Mouse (Mus musculus) v-Abl transformed pro-B cells (cell line): Measurements from ENCODE around the gene Mvk.

Experiments
- in situ Hi-C, 2 experiments: fragments of 400-800 bp; cut with MboI; formaldehyde crosslinking; loops; one replicate each; pipeline ENCODE4 v1.15.1; 2025; ENCODE audit not compliant: unreplicated experiment in 2 of 2

Gene Mvk

GRCm38 (mm10) chr5:114443566-114444367 lies at the start of gene Mvk, which contains the start of gene Mmab:
Mvk (plus strand) TSS chr5:114444269.
Mmab (minus strand) TSS chr5:114444060.
- in situ Hi-C loops, result no loop called here

DNA sequence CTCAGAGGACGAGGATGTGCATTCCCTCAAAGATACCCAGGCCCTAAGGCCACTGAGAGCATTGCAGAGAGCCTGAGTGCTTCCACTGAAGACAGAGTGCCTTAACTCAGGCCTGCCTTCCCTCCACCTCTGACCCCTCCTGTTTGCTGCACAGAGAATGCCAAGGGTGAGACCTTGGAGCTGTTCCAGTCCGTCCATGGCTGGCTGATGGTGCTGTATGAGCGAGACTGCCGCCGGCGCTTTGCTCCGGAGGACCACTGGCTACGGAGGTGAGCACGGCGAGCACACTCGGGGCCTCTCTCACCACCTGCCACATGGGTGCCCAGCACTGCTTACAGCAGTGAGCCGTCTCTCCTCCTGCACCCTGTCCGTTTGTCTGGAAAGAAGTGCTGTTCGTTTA lies 37.5 kb upstream of the Mvk start:
- in situ Hi-C loops, result no loop called here

DNA sequence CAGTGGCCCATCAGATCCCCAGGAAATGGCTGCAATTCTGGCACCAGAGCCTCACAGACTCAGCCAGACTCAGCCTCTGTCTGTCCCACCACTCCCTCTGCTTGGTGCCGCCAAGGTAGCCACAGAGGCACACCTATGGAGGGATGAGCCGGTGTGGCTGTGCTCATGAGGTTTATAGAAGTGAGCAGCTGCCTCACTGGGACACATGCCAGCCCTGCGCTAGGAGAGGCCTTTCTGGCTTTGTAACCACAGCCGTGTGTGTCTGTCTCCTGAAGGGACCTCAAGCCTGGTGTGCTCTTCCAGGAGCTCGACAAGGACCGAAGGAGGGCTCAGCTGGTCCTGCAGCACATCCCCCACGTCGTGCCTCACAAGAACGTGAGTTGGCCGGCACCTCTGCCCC lies 36.8 kb upstream of the Mvk start:
- in situ Hi-C loops, result no loop called here

DNA sequence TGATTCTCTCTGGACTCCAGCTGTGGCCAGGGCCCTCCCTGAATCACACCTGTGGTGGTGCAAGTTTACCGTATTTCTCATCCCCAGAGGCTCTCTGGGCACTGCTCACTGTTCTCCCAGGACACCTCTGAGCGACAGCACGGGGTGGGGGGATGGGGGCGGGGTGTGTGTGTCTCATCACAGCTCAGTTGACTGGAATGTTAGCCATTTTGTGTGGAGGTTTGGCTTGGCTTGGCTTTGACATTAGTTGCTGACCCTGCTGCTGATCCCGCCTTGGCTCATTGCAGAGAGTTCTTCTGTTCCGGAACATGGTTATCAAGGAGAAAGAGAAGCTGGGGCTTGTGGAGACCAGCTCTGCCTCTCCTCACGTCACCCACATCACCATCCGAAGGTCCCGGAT lies 36.3 kb upstream of the Mvk start:
- in situ Hi-C loops, result no loop called here

- in situ Hi-C loops, result no loop called here
Measured at GRCm38 (mm10) chr5:114408846-114409245, 35.2 kb upstream of the Mvk start.

DNA sequence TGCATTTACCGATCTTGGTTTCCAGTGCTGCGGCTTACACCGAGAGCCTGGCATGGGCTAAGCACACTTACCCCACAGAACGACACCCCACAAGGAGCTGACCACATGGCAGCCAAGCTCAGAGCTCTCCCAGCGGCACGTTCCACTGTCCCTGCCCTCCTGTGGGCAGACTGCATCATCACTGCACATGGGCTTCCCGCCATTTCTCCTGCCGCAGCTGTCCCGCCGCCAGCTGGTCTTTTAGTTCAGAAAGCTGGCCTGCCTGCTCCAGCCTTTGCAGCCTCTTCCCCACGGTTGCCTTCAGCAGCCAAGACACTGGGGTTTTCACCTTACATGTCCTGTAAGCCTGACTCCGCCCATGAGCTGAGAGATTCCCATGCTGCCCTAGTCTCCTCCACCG lies 33.6 kb upstream of the Mvk start:
- in situ Hi-C loops, result no loop called here

DNA sequence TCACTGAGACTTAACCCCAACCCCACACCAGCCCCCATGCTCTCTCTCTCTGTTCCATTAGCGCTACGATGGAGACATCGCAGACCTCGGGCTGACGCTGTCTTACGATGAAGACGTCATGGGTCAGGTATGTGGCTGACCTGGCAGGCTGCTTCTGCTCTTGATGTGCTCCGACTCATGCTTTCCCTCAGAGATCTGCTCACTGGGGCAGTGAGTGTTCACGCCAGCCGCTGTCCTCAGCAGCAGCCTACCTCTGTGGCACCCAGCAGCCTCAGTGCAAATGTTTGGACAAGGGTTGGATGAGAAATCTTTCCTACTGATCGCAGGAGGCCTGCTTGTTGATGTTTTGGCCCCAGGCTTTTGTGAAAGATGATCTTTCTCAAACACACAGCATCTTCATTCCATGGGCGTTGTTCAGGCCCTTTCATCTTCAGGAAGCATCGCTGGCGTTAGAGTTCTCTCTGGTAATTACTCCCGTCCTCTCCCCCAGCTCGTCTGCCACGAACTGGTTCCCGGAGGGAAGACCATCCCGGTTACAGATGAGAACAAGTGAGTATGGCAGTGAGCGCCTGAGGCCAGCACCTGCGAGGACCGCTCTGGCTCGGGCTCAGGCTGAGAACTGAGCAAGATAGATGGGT lies 31.6 kb upstream of the Mvk start:
- in situ Hi-C loops, result no loop called here

DNA sequence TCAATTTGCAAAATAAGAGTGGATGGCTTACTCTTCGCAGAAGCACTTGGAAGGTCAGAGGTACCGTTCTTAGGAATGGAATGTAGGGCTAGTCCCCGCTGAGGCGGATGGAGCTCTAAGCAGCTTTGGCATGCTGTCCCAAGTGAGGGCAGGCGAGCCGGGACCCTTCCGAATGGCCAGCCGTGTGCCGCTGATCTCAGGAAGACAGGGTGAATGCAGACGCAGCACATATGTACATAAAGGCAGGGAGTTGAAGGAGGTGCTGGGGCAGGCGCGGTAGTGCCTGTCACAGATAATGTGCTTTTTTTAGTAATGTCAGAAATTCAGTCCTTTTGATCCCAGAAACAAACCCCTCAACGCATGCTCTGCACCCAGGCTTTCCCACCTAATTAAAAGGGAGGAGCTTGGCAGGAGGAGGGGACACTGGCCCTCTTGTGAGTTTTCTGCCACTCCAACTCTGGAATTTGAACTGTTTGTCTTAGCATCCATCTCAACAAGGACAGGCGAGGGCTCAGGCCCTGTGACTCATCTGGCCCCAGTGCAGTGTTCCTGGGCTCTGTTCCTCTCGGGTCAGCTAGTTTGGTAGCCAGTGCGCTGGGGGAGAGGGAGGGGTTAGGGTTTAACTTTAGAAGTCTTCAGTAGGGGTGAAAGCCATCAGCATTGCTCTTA lies 30.9 kb upstream of the Mvk start:
- in situ Hi-C loops, result no loop called here

DNA sequence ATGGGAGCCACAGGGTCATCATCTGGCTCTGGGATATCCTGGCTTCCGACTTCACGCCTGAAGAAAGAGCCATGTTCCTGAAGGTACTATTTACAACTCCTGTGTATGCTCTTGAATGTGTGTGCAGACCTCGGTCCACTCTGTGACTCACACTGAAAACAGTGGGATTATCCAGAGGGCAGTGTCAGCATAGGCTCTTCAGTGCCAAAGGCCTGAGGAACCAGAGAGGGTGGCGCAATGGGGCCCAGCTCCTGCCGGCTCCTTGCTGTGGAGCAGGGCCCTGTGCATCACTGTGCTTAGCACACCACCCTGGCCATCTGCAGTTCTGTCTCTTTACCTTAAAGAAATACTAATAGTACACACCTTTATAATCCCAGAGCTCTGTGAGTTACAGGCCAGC lies 28.5 kb upstream of the Mvk start:
- in situ Hi-C loops, result no loop called here

DNA sequence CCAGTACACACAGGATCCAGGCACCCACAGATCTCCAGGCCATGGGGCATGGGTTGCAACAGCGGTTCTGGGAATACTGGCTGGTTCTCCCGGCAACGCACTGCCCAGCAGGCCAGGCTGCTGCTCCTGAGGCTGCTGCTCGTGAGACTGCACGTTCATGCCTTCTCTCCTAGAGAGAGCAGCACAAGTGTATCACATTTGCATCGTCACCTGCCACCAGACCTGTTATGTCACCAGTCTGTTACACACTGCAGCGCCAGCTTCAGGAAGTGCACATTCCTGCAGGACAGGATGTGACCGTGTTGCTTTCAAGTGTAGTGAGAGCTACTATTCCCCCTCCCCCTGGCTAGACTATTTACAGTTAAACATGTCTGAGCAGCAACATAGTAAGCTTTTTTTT lies 27.2 kb upstream of the Mvk start:
- in situ Hi-C loops, result no loop called here

DNA sequence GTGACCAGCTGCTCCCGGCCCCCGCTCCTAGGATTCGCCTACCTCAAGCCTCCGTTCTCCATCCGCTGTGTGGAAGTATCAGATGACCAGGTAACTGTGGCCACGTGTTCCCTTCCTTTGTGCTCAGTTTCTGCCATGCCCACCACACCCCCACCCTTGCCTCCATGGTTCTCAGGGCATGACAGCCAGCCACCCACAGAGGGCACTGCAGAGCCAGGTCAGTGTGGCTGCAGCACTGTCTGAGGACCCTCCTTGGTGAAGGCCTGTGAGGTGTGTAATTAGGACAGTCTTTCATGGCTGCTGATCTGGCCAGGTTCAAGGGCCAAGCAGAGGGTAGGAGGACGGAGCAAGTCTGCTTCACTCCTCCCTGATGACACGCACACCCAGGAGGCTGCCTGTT lies 25.5 kb upstream of the Mvk start:
- in situ Hi-C loops, result no loop called here

- in situ Hi-C loops, result no loop called here
Measured at GRCm38 (mm10) chr5:114421561-114422298, 22.3 kb upstream of the Mvk start.

GRCm38 (mm10) chr5:114422591-114422990 lies 21.5 kb upstream of the Mvk start:
- in situ Hi-C loops, result no loop called here

- in situ Hi-C loops, result no loop called here
Measured at GRCm38 (mm10) chr5:114423961-114424360, 20.1 kb upstream of the Mvk start.

DNA sequence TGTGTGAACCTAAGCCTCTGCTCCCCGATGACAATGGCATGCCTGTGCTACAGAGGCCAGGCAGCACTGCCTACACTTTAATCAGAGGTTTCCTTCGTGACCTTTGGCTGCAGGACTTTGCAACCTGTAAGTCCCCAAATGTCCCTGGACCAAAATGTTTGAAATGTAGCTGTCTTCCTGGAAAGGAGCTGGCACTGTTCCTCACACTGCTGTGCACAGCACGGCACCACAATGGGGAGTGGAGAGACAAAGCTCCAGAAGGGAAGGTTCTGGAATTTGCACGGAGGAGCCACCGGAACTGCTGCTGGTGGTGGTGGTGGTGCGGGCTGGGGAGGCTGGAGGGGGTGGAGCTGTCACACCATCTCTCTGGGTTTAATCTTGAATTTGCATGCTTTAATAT lies 17.3 kb upstream of the Mvk start:
- in situ Hi-C loops, result no loop called here

DNA sequence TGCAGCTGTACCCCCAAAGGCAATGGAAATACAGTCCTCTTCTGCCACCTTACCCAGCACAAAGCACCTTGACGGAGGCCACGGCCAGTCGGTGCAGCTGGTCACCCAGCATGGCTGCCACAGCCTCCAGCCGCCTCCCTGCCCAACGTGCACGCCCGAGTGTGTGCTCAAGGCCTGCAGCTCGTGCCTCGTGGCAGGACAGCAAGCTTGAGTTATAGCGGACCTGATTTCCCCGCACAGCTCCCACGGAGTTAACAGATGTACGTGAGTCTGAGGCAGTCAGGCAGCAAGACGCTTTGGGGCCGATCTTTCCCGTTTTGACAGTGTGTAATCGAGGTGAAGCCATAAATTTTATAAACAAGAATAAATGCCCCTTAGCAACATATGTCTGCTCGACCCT lies 15.4 kb upstream of the Mvk start:
- in situ Hi-C loops, result no loop called here

- in situ Hi-C loops, result no loop called here
Measured at GRCm38 (mm10) chr5:114429781-114430180, 14.3 kb upstream of the Mvk start.

GRCm38 (mm10) chr5:114434359-114434758 lies 9.7 kb upstream of the Mvk start:
- in situ Hi-C loops, result no loop called here

GRCm38 (mm10) chr5:114435588-114435987 lies 8.5 kb upstream of the Mvk start:
- in situ Hi-C loops, result no loop called here

DNA sequence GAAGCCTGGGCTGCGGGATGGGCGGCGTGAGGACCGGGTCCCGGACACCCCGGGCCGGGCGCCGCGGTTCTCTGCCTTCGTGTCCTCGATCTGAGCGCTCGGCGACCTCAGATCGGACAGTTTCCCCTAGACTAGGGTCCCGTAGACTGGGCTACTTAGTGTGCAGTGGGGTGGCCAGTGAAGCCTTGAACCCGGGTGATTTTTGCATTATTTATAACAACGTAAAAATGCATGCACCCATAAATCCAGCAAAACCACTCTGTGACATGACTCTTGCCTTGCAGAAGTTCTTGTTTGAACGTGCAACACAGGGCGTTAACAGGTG lies 261 bp downstream of the Mvk start:
- in situ Hi-C loops, result no loop called here

- in situ Hi-C loops, result no loop called here
Measured at GRCm38 (mm10) chr5:114449011-114449410, 4.9 kb downstream of the Mvk start.
